Mouse (Mus musculus) embryonic fibroblast, embryonic 13.5 days (primary cell): ENCODE results near the gene Pbx4.

Experiments used
- CTCF ChIP-seq: IDR thresholded peaks from 2 replicates; pipeline ENCODE4 v1.5.1; 2011; ENCODE audit warnings: mild to moderate bottlenecking, control low read depth, low read length, moderate library complexity, borderline replicate concordance; ENCODE audit not compliant: insufficient read depth
- POLR2A ChIP-seq: IDR thresholded peaks from 2 replicates; pipeline ENCODE4 v1.6.1; 2011; ENCODE audit warnings: low read depth, mild to moderate bottlenecking, control low read depth, low read length, moderate library complexity

- no peak for TF ChIP-seq CTCF
- TF ChIP-seq POLR2A = no peak
These were observed 22.5 kb upstream of the Pbx4 start for GRCm38 (mm10) chr8:69809820-69810219.
